Mouse (Mus musculus): ENCODE results near the gene Ssbp4. TPM values are rescaled to one million over a fixed set of nuclear protein-coding genes. Genes with fewer than 3 reads are reported as not detected.

Ssbp4 gene
- polyA plus RNA-seq, 1 experiment: 110 TPM

DNA sequence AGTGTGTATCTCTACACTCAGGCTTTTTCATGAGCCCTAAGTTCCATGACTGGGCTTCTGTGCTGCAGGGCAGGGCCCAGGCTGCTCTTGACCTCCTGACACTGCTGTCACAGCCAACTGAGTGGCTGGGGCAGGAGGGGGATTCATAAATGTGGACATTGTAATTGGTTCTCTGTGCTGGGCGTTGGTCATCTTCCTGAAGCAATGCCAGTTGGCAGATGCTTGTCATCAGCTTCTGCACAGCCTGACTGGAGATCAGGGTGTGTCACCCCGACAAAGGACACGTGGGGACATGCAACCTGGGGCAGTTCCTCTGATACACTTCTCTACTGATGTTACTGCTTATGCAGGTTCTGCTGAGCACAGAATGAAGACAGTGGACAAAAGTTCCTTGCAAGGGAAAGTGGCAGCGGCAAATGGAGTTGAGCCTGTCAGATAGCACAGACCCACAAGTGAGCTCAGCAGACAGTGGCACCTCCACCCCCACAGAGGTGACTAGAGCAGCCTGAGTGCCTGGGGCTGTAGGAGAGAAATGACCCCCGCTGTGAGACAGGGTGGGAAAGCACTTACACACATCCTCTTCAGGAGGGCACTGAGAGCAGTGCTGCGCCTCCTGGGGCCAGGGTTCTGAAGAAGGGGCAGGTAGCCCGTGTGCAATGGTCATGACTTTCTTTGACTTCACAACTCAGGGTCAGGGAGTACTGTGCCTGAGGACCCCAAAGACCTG is 46.7 kb downstream of the Ssbp4 start:
- DNase-seq (ENCODE audit: low read depth, low spot score): no peak

DNA sequence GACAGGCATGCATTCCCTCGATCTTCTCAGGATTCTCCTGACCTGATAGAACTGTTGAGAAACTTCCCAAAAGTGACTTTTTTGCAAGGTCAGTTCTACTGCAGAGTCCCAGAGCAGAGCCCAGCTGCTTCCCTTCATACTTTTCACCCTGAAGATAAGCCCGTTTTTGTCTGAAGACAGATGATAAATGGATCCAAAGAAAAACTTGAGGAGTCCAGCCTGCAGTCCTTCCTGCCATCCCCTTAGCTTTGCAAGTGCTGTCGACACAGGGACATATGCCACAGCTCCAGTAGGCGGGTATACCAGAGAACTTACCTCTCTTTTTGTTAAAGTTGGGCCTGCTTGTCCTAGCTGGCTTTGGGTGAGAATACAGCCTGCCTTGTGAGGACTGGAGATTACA is 47.3 kb downstream of the Ssbp4 start:
- no peak for DNase-seq (ENCODE audit: low read depth, low spot score)
- WGBS: 61% methylated on average over 4 of the region's 4 CpGs

More for the DNA sequence above, 46.7 kb downstream of the Ssbp4 start:
- WGBS: 39% methylated on average over 7 of the region's 7 CpGs

DNA sequence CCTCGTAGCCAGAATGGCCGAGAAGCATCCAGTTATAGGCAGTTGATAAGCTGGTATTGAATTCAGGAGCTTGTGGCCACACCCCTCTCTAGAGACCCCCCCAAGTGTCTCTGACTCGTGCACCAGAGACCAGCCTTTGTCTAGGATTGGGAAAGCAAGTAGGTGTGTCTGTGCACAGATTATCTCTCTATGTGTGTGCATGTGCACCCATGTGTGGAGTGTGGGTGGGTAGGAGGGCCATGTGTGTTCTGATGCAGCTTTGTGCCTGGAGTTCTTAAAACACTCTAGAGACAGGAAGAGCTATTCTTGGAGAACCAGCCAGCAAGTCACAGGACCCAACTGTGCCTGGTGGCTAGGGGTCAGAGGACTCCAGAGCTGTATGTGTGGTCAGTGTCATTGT is 48.1 kb downstream of the Ssbp4 start:
- DNase-seq (ENCODE audit: low read depth, low spot score): no peak
- 66% methylated on average over 3 of the region's 3 CpGs for WGBS

DNA sequence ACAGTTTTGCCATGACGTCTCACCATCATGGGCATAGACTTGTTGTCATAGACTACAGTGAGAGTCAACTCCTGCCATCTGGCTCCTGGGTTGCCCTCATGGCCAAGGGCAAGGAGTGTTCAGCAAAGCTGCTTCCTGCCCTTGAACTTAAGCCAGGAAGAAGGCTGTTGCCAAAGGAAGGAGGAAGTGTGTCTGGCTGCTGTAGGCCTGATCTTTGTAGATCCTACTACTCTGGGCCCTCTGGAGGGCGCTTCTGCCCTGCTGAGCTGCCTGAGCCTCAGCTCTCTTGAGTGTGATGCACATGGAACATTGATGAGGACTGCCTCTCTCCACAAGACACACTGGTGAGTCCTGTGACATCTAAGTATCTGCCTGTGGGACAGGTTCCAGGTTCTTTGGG is 48.6 kb downstream of the Ssbp4 start:
- 20% methylated on average over 2 of the region's 2 CpGs for WGBS
- no peak for DNase-seq (ENCODE audit: low read depth, low spot score)

DNA sequence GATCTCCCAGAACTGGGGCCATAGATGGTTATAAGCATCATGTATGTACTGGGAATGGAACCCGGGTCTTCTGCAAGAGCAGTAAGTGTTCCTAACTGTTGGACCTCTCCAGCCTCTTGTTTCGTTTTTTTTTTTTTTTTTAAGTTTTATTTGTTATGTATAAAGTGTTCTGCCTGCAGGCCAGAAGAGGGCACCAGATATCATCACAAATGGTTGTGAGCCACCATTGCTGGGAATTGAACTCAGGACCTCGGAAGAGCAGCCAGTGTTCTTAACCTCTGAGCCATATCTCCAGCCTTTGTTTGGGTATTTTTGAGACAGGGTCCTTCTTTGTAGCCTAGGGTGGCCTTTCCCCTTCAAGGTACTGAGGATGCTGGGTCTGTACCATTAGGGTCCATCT is 49.7 kb downstream of the Ssbp4 start:
- no peak for DNase-seq (ENCODE audit: low read depth, low spot score)
- WGBS: 66% methylated on average over 3 of the region's 3 CpGs

DNA sequence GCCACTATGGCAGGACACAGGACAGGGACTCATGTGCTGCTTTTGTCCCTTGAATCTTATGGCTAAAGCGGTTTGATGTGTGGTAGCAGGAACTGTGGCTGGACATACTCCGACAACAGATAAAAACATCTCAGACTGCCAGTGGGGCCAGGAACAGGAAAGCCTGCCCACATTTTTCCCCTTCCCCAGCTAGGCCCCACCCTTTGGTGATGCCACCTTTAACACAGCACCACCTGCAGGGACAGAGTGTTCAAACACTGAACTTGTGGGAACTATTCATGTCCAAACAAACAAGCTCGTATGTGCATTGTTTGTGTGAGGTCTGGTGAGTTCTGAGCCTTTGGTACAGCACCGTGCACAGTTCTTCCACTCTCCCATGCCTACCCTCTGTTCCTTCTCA is 50.3 kb downstream of the Ssbp4 start:
- DNase-seq (ENCODE audit: low read depth, low spot score): no peak
- 43% methylated on average over 4 of the region's 4 CpGs for WGBS

DNA sequence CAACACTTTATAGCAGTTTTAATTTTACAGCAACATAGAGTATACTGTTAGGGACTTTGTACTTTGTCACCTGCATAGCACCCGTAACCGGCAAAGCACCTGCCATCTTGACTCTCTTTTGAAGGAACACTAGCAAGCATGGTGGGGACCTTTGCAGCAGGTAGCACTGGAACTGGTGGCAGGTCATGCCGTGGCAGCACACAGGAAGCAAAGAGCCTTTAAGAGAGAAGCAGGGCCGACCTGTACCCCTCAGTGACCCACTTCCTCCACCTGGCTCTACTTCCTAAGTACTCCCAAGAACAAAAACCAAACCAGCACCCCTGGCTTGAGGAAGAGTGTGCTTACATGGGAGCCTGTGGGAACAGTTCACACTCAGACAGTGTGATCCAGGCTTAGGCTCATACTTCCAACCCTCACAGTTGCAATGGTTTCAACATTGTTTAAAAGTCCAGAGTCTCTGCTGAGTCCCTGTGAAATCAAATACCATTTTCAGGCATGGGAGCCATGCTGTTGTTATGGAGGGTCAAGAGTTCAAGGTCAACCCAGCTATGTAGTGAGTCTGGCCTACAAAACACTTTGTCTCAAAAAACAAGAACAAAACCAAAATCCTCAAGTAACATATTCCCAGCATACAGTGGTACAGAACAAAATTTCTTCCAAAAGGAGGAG is 53.5 kb downstream of the Ssbp4 start:
- 35% methylated on average over 4 of the region's 4 CpGs for WGBS
- no peak for DNase-seq (ENCODE audit: low read depth, low spot score)

DNA sequence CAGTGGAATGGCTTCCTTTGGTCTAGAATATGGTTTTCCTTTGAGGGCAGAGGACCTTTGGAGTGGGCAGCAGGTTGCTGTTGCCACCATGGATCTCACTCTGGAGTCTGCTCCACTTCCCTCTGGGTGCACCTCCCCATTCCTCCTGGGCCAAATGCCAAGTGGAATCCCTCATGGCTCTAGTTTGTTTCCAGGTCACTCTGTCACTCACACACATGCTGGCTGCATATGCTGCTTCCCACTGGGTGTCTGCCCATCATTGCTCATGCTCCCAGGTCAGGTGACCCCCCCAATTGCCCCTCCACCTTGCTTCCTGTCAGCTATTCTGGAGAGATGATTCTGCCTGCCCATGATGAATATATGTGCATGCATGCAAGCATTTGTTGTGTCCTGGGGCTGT is 54.9 kb downstream of the Ssbp4 start:
- DNase-seq (ENCODE audit: low read depth, low spot score): no peak

DNA sequence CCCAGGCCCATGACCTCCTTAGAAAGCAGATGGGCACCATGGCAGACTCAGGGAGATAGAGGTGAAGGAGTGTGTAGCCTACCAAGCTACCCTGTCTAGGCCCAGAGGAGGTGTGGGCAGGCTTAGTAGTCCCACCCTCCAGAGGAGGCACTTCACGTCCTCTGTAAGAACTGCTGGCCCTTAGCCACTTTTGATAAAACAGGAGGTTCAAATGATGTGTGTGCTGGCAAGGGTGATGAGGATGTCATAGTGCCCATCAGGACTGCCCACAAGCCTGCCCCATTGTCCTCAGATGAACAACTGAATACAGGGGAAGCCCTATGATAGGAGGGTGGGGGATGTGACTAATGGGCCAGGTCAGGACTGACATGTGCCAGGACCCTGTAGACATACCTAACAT is 55.8 kb downstream of the Ssbp4 start:
- 12% methylated on average over 1 of the region's 1 CpGs for WGBS
- DNase-seq (ENCODE audit: low read depth, low spot score): no peak

DNA sequence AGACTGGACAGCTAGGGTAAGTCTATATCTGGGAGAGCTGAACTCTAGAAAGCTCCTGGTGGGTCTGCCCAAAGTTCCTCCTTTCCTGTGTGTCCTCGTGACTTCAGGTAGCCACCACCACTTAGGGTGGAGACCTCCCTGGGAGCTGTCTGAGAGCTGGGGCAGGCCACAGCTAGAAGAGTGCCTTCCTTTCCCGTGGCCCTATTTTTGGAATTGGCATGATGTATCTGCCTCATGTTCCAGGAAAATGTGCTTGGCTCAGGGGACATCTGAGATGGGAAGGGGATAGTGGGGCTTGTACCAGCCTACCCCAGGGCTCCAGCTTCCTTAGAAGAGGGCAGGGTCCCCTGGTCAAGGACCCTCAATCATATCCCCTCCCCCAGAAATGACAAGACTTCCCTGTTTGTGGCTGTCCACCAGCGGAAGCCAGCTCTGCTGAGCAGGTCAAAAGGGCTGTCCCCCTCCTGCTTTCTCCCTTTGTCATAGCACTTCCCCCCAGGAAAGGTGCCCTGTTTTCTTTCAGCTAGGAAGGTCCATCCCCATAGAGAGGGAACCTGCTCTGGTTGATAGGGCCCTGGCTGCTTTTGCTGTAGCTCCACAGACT is 57.0 kb downstream of the Ssbp4 start:
- WGBS: 55% methylated on average over 3 of the region's 3 CpGs
- DNase-seq (ENCODE audit: low read depth, low spot score): no peak

DNA sequence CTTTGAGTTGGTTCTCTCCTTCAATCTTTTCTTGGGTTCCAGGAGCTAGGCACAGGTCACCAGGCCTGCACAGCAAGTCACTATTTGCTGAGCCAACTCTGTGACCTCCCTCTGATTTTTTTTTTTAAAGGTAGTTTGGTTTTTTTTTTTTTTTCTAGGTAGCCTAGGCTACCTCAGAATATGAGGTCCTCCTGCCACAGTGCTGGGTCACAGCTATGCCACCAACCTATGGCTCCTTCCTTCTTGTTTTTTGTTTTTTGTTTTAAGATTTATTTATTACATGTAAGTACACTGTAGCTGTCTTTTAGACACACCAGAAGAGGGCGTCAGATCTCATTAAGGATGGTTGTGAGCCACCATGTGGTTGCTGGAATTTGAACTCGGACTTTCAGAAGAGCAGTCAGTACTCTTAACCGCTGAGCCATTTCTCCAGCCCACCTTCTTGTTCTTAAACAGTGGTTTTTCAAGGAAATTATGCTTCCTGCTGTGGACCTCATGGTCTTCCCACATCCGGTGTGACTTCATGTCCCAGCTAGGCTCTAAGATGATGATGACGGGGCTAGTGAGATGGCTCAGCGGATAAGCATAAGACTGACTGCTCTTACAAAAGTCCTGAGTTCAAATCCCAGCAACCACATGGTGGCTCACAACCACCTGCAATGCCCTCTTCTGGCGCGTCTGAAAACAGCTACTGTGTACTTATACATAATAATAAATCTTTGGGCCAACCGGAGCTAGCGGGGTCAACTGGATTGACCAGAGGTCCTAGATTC is 59.1 kb downstream of the Ssbp4 start:
- DNase-seq (ENCODE audit: low read depth, low spot score): no peak
- WGBS: 89% methylated on average over 10 of the region's 10 CpGs

DNA sequence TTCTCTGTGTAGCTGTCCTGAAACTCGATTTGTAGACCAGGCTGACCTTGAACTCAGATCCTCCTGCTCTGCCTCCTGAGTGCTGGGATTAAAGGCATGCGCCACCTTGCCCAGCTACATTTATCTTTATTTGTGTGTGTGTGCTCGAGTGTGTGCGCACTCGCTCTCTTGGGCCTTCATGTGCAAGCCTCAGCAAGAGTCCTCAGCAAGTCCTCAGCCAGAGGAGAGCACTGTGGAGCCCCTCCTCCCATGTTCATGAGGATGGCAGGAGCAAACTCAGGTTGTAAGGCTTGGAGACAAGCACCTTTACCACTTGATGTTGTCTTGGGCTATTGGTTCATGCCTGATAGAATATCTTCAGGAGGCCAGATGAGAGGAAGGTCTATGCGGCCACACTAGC is 60.9 kb downstream of the Ssbp4 start:
- DNase-seq (ENCODE audit: low read depth, low spot score): no peak
- WGBS: 89% methylated on average over 6 of the region's 6 CpGs

Other genes starting within 250 kb of the Ssbp4 start
- gene Comp, start 235.3 kb downstream of the Ssbp4 start, polyA plus RNA-seq (2012; rRNA removed): 0.15 and 0.25 TPM in 2 replicates
- gene Crtc1, start 169.3 kb downstream of the Ssbp4 start, polyA plus RNA-seq (2012; rRNA removed): 7.6 and 9.3 TPM in 2 replicates
- gene Klhl26, start 131.9 kb downstream of the Ssbp4 start, polyA plus RNA-seq (2012; rRNA removed): 16.8 and 22.1 TPM in 2 replicates
- gene Tmem59l, start 121.5 kb downstream of the Ssbp4 start, polyA plus RNA-seq (2012; rRNA removed): 2.1 and 2.4 TPM in 2 replicates
- gene Crlf1, start 115.7 kb downstream of the Ssbp4 start, polyA plus RNA-seq (2012; rRNA removed): 1.1 and 2.0 TPM in 2 replicates
- gene Rex1bd, start 102.1 kb downstream of the Ssbp4 start, polyA plus RNA-seq (2012; rRNA removed): 137 and 159 TPM in 2 replicates
- 768 and 796 TPM in 2 replicates for gene Uba52, start 98.1 kb downstream of the Ssbp4 start, polyA plus RNA-seq (2012; rRNA removed)
- gene Fkbp8, start 81.1 kb downstream of the Ssbp4 start, polyA plus RNA-seq (2012; rRNA removed): 422 and 497 TPM in 2 replicates
- 64.3 and 72.6 TPM in 2 replicates for gene Kxd1, start 80.9 kb downstream of the Ssbp4 start, polyA plus RNA-seq (2012; rRNA removed)
- 24.9 and 28.2 TPM in 2 replicates for gene Ell, start 69.4 kb downstream of the Ssbp4 start, polyA plus RNA-seq (2012; rRNA removed)
- 103 and 108 TPM in 2 replicates for gene Isyna1, start 14.5 kb downstream of the Ssbp4 start, polyA plus RNA-seq (2012; rRNA removed)
- gene Lrrc25, start 7.3 kb upstream of the Ssbp4 start, polyA plus RNA-seq (2012; rRNA removed): 7.3 and 8.5 TPM in 2 replicates
- gene Gdf15, start 23.6 kb upstream of the Ssbp4 start, polyA plus RNA-seq (2012; rRNA removed): 1.8 and 2.2 TPM in 2 replicates
- gene Pgpep1, start 51.5 kb upstream of the Ssbp4 start, polyA plus RNA-seq (2012; rRNA removed): 52.0 and 73.1 TPM in 2 replicates
- 147 TPM in 2 replicates for gene Lsm4, start 64.4 kb upstream of the Ssbp4 start, polyA plus RNA-seq (2012; rRNA removed)
- gene Jund, start 90.1 kb upstream of the Ssbp4 start, polyA plus RNA-seq (2012; rRNA removed): 345 and 364 TPM in 2 replicates
- 0.01 TPM in 1 of 2 replicates, not detected in the other for gene Iqcn, start 94.6 kb upstream of the Ssbp4 start, polyA plus RNA-seq (2012; rRNA removed)
- 59.5 and 63.8 TPM in 2 replicates for gene Gm3336, start 109.7 kb upstream of the Ssbp4 start, polyA plus RNA-seq (2012; rRNA removed)
- gene Pde4c, start 114.8 kb upstream of the Ssbp4 start, polyA plus RNA-seq (2012; rRNA removed): 7.7 and 7.9 TPM in 2 replicates
- gene Rab3a, start 145.8 kb upstream of the Ssbp4 start, polyA plus RNA-seq (2012; rRNA removed): 21.5 and 24.6 TPM in 2 replicates
- gene Mpv17l2, start 152.1 kb upstream of the Ssbp4 start, polyA plus RNA-seq (2012; rRNA removed): 68.6 and 76.1 TPM in 2 replicates
- 82.1 and 105 TPM in 2 replicates for gene Pik3r2, start 167.8 kb upstream of the Ssbp4 start, polyA plus RNA-seq (2012; rRNA removed)
- gene Mast3, start 196.2 kb upstream of the Ssbp4 start, polyA plus RNA-seq (2012; rRNA removed): 24.2 and 38.6 TPM in 2 replicates
- gene Il12rb1, start 199.6 kb upstream of the Ssbp4 start, polyA plus RNA-seq (2012; rRNA removed): 2.4 and 4.2 TPM in 2 replicates
- 22.2 and 25.7 TPM in 2 replicates for gene Arrdc2, start 230.8 kb upstream of the Ssbp4 start, polyA plus RNA-seq (2012; rRNA removed)

Data from large intestine, adult 2 months (tissue).